Mouse (Mus musculus) urinary bladder, postnatal 10 days (tissue): ENCODE data around the gene Cacnb1.

ENCODE experiments used
- DNase-seq: peaks from one replicate; pipeline ENCODE4 v3.0.0; 2022; ENCODE audit warnings: low spot score

The Cacnb1 gene

GRCm38 (mm10) chr11:98022555-98023371 is at the start of gene Cacnb1:
TSS of gene Cacnb1 (minus strand) at chr11:98023034.
- no peak for DNase-seq

GRCm38 (mm10) chr11:98067255-98067654 is 44.4 kb upstream of the Cacnb1 start:
- no peak for DNase-seq

- no peak for DNase-seq
Measured at GRCm38 (mm10) chr11:98066201-98066600, 43.4 kb upstream of the Cacnb1 start.

GRCm38 (mm10) chr11:98061904-98062562 is 39.2 kb upstream of the Cacnb1 start:
- DNase-seq = no peak

GRCm38 (mm10) chr11:98061441-98061840 is 38.6 kb upstream of the Cacnb1 start:
- no peak for DNase-seq

- DNase-seq = no peak
Measured at GRCm38 (mm10) chr11:98060104-98060692, 37.4 kb upstream of the Cacnb1 start.

- no peak for DNase-seq
Measured at GRCm38 (mm10) chr11:98059662-98060061, 36.8 kb upstream of the Cacnb1 start.

GRCm38 (mm10) chr11:98057998-98058397 is 35.2 kb upstream of the Cacnb1 start:
- no peak for DNase-seq

- no peak for DNase-seq
Measured at GRCm38 (mm10) chr11:98057466-98057865, 34.6 kb upstream of the Cacnb1 start.

GRCm38 (mm10) chr11:98052989-98053834 is 30.4 kb upstream of the Cacnb1 start, which contains the start of gene Stac2:
TSS of gene Stac2 (minus strand) at chr11:98053462.
- DNase-seq = no peak

- no peak for DNase-seq
Measured at GRCm38 (mm10) chr11:98052129-98052988, 29.5 kb upstream of the Cacnb1 start.

- DNase-seq = no peak
Measured at GRCm38 (mm10) chr11:98051611-98052128, 28.8 kb upstream of the Cacnb1 start.

GRCm38 (mm10) chr11:98050940-98051339 is 28.1 kb upstream of the Cacnb1 start:
- DNase-seq = no peak

- DNase-seq = no peak
Measured at GRCm38 (mm10) chr11:98050520-98050815, 27.6 kb upstream of the Cacnb1 start.

- no peak for DNase-seq
Measured at GRCm38 (mm10) chr11:98049672-98050519, 27.1 kb upstream of the Cacnb1 start.

- DNase-seq = no peak
Measured at GRCm38 (mm10) chr11:98047745-98048144, 24.9 kb upstream of the Cacnb1 start.

- no peak for DNase-seq
Measured at GRCm38 (mm10) chr11:98046466-98046865, 23.6 kb upstream of the Cacnb1 start.

GRCm38 (mm10) chr11:98045596-98045995 is 22.8 kb upstream of the Cacnb1 start:
- DNase-seq = no peak

- DNase-seq = no peak
Measured at GRCm38 (mm10) chr11:98044074-98044473, 21.2 kb upstream of the Cacnb1 start.

- DNase-seq = no peak
Measured at GRCm38 (mm10) chr11:98042741-98043140, 19.9 kb upstream of the Cacnb1 start.
